Comparison of ENCODE assay signal across 9 mouse cellular contexts in genomic region chr8:70268799-70269565, GRCm38 (mm10). TPM values are rescaled to one million over a fixed set of nuclear protein-coding genes. Genes with fewer than 3 reads are reported as not detected.
A peak's percentile ranks its signal among the peaks of the same experiment; 100 is the strongest.
DNase-seq lines count a peak whose midpoint lies in the region; ATAC-seq lines count a peak whose summit lies in the region.
"Had no signal": no experiment of that assay in that cellular context is flagged by ENCODE, and none has a peak within 500 bp of the region (broad histone marks: within the 10 kb centered on the region; RNA-seq: fewer than 3 reads in every experiment).

No protein-coding gene starts in this region.

- WGBS in kidney, embryonic 15.5 days: 52% methylated on average over 11 of the region's 11 CpGs
- WGBS in kidney, embryonic 14.5 days: 53% methylated on average over 11 of the region's 11 CpGs
- 55% methylated on average over 11 of the region's 11 CpGs for WGBS in forebrain, embryonic 15.5 days
- 27% methylated on average over 11 of the region's 11 CpGs for WGBS in liver, embryonic 12.5 days (ENCODE audit: insufficient replicate concordance)

- no peak overlapping the region for H3K4me2 ChIP-seq in kidney, embryonic 15.5 days
- no peak overlapping the region for H3K4me2 ChIP-seq in kidney, embryonic 14.5 days (replicated peaks; ENCODE audit: low read depth, low read length)
- H3K4me2 ChIP-seq in forebrain, embryonic 15.5 days (replicated peaks): no peak overlapping the region
- no peak overlapping the region for H3K4me2 ChIP-seq in liver, embryonic 12.5 days
- H3K4me2 ChIP-seq: neural tube, embryonic 12.5 days had no signal

- no peak overlapping the region for H3K9ac ChIP-seq in kidney, embryonic 15.5 days
- no peak overlapping the region for H3K9ac ChIP-seq in kidney, embryonic 14.5 days (ENCODE audit: low read depth, low read length)
- no peak overlapping the region for H3K9ac ChIP-seq in forebrain, embryonic 15.5 days (replicated peaks)
- 0 out of 2 replicates have a peak overlapping the region, but pooled peaks have one; percentile 18 for H3K9ac ChIP-seq in liver, embryonic 12.5 days
- H3K9ac ChIP-seq: neural tube, embryonic 12.5 days had no signal

- peaks cover 12% of the 10 kb centered on the region; the same call in 1 of the 2 replicates for H3K4me1 ChIP-seq in kidney, embryonic 15.5 days
- H3K4me1 ChIP-seq in kidney, embryonic 14.5 days (ENCODE audit: control insufficient read depth, insufficient read depth, low read length): no peaks in the 10 kb centered on the region
- H3K4me1 ChIP-seq in forebrain, embryonic 15.5 days: no peaks in the 10 kb centered on the region; the same call in 1 of the 2 replicates
- H3K4me1 ChIP-seq in liver, embryonic 12.5 days: peaks cover 56% of the 10 kb centered on the region
- H3K4me1 ChIP-seq: neural tube, embryonic 12.5 days had no signal

- H3K9me3 ChIP-seq in kidney, embryonic 15.5 days (replicated peaks): no peaks in the 10 kb centered on the region
- H3K9me3 ChIP-seq in kidney, embryonic 14.5 days (ENCODE audit: control insufficient read depth, low read length): no peaks in the 10 kb centered on the region
- H3K9me3 ChIP-seq in forebrain, embryonic 15.5 days: no peaks in the 10 kb centered on the region
- no peaks in the 10 kb centered on the region for H3K9me3 ChIP-seq in liver, embryonic 12.5 days (replicated peaks)
- H3K9me3 ChIP-seq: neural tube, embryonic 12.5 days had no signal

- peaks cover 25% of the 10 kb centered on the region for H3K36me3 ChIP-seq in kidney, embryonic 15.5 days
- peaks cover 12% of the 10 kb centered on the region for H3K36me3 ChIP-seq in kidney, embryonic 14.5 days (ENCODE audit: control insufficient read depth, insufficient read depth, low read length)
- peaks cover 13% of the 10 kb centered on the region for H3K36me3 ChIP-seq in forebrain, embryonic 15.5 days
- H3K36me3 ChIP-seq in liver, embryonic 12.5 days: peaks cover 22% of the 10 kb centered on the region

- ATAC-seq in kidney, embryonic 15.5 days (replicated peaks; ENCODE audit: low FRiP score): no peak
- ATAC-seq in kidney, embryonic 14.5 days (ENCODE audit: low FRiP score, low TSS enrichment): no peak
- ATAC-seq in forebrain, embryonic 15.5 days (replicated peaks): no peak
- ATAC-seq in liver, embryonic 12.5 days: no peak

- H3K27me3 ChIP-seq in kidney, embryonic 15.5 days: no peaks in the 10 kb centered on the region
- no peaks in the 10 kb centered on the region for H3K27me3 ChIP-seq in kidney, embryonic 14.5 days (ENCODE audit: control insufficient read depth, insufficient read depth, low read length)
- H3K27me3 ChIP-seq in forebrain, embryonic 15.5 days: no peaks in the 10 kb centered on the region
- H3K27me3 ChIP-seq in liver, embryonic 12.5 days (replicated peaks): no peaks in the 10 kb centered on the region
- H3K27me3 ChIP-seq: neural tube, embryonic 12.5 days had no signal

- peak overlapping the region; percentile 48; the same call in 1 of the 2 replicates for H3K27ac ChIP-seq in kidney, embryonic 15.5 days
- no peak overlapping the region for H3K27ac ChIP-seq in kidney, embryonic 14.5 days (ENCODE audit: low read depth, low read length)
- peak overlapping the region; percentile 10; the same call in 1 of the 2 replicates for H3K27ac ChIP-seq in forebrain, embryonic 15.5 days (replicated peaks)
- peak overlapping the region; percentile 47; the same call in 1 of the 2 replicates for H3K27ac ChIP-seq in liver, embryonic 12.5 days
- H3K27ac ChIP-seq: neural tube, embryonic 12.5 days had no signal

- no peak overlapping the region for H3K4me3 ChIP-seq in kidney, embryonic 15.5 days (replicated peaks)
- H3K4me3 ChIP-seq in kidney, embryonic 14.5 days (ENCODE audit: low read length): no peak overlapping the region
- no peak overlapping the region for H3K4me3 ChIP-seq in forebrain, embryonic 15.5 days
- H3K4me3 ChIP-seq in liver, embryonic 12.5 days: no peak overlapping the region
- H3K4me3 ChIP-seq: neural tube, embryonic 12.5 days had no signal

- peak; percentile 42 for DNase-seq in adrenal gland, postnatal 10 days
- DNase-seq in adrenal gland, postnatal 4 days (ENCODE audit: low spot score in 2 of 2): no peak
- DNase-seq in right cerebral cortex, adult 2 months (ENCODE audit: low spot score in 2 of 2): peak; percentile 39 to 49
- DNase-seq in MN1 (ENCODE audit: low spot score): no peak

RNA-seq across cellular contexts. Expression of gene Homer3, which starts 13.6 kb away (rescaled TPM):
- total RNA-seq in adrenal gland, postnatal 10 days (2021): 10 to 100 TPM; 23.8 to 33.3 TPM
- 10 to 100 TPM; 44.8 to 50.6 TPM for total RNA-seq in adrenal gland, postnatal 4 days (2021)
- polyA plus RNA-seq in kidney, embryonic 15.5 days (2015; fragmentation: Nextera tagmentation; extraction: Ambion mirVana): 69.5 and 79.9 TPM in 2 replicates
- 54.5 and 70.2 TPM in 2 replicates for polyA plus RNA-seq in kidney, embryonic 14.5 days (2014; fragmentation: Nextera tagmentation; extraction: Ambion mirVana)
- 52.5 and 55.7 TPM in 2 replicates for polyA plus RNA-seq in forebrain, embryonic 15.5 days (2015; fragmentation: Nextera tagmentation; extraction: Ambion mirVana)
- 19.6 and 21.4 TPM in 2 replicates for polyA plus RNA-seq in liver, embryonic 12.5 days (2016; fragmentation: Nextera tagmentation; extraction: Ambion mirVana)

RNA-seq across cellular contexts. Expression of gene Ddx49, which starts 33.3 kb away (rescaled TPM):
- 10 to 100 TPM; 63.4 to 67.7 TPM for total RNA-seq in adrenal gland, postnatal 10 days (2021)
- 10 to 100 TPM; 83.3 to 86.8 TPM for total RNA-seq in adrenal gland, postnatal 4 days (2021)
- 45.1 and 49.0 TPM in 2 replicates for polyA plus RNA-seq in kidney, embryonic 15.5 days (2015; fragmentation: Nextera tagmentation; extraction: Ambion mirVana)
- 49.9 TPM in 2 replicates for polyA plus RNA-seq in kidney, embryonic 14.5 days (2014; fragmentation: Nextera tagmentation; extraction: Ambion mirVana)
- 52.2 and 53.8 TPM in 2 replicates for polyA plus RNA-seq in forebrain, embryonic 15.5 days (2015; fragmentation: Nextera tagmentation; extraction: Ambion mirVana)
- polyA plus RNA-seq in liver, embryonic 12.5 days (2016; fragmentation: Nextera tagmentation; extraction: Ambion mirVana): 37.0 and 40.0 TPM in 2 replicates

RNA-seq across cellular contexts. Expression of gene Cope, which starts 33.3 kb away (rescaled TPM):
- total RNA-seq in adrenal gland, postnatal 10 days (2021): 100 to 1,000 TPM; 203 to 216 TPM
- total RNA-seq in adrenal gland, postnatal 4 days (2021): 100 to 1,000 TPM; 188 to 192 TPM
- polyA plus RNA-seq in kidney, embryonic 15.5 days (2015; fragmentation: Nextera tagmentation; extraction: Ambion mirVana): 320 and 327 TPM in 2 replicates
- 322 and 327 TPM in 2 replicates for polyA plus RNA-seq in kidney, embryonic 14.5 days (2014; fragmentation: Nextera tagmentation; extraction: Ambion mirVana)
- 266 and 271 TPM in 2 replicates for polyA plus RNA-seq in forebrain, embryonic 15.5 days (2015; fragmentation: Nextera tagmentation; extraction: Ambion mirVana)
- 205 and 212 TPM in 2 replicates for polyA plus RNA-seq in liver, embryonic 12.5 days (2016; fragmentation: Nextera tagmentation; extraction: Ambion mirVana)

RNA-seq across cellular contexts. Expression of gene Armc6, which starts 34.7 kb away (rescaled TPM):
- total RNA-seq in adrenal gland, postnatal 10 days (2021): 10 to 100 TPM; 11.2 to 13.2 TPM
- 10 to 100 TPM; 10.1 to 15.1 TPM for total RNA-seq in adrenal gland, postnatal 4 days (2021)
- polyA plus RNA-seq in kidney, embryonic 15.5 days (2015; fragmentation: Nextera tagmentation; extraction: Ambion mirVana): 28.8 and 31.0 TPM in 2 replicates
- polyA plus RNA-seq in kidney, embryonic 14.5 days (2014; fragmentation: Nextera tagmentation; extraction: Ambion mirVana): 23.2 and 24.8 TPM in 2 replicates
- polyA plus RNA-seq in forebrain, embryonic 15.5 days (2015; fragmentation: Nextera tagmentation; extraction: Ambion mirVana): 90.3 and 94.5 TPM in 2 replicates
- 23.9 and 24.8 TPM in 2 replicates for polyA plus RNA-seq in liver, embryonic 12.5 days (2016; fragmentation: Nextera tagmentation; extraction: Ambion mirVana)

RNA-seq across cellular contexts. Expression of gene Sugp2, which starts 35.0 kb away (rescaled TPM):
- total RNA-seq in adrenal gland, postnatal 10 days (2021): 10 to 100 TPM; 28.9 to 48.5 TPM
- total RNA-seq in adrenal gland, postnatal 4 days (2021): 10 to 100 TPM; 54.9 to 62.1 TPM
- polyA plus RNA-seq in kidney, embryonic 15.5 days (2015; fragmentation: Nextera tagmentation; extraction: Ambion mirVana): 29.6 and 31.6 TPM in 2 replicates
- polyA plus RNA-seq in kidney, embryonic 14.5 days (2014; fragmentation: Nextera tagmentation; extraction: Ambion mirVana): 23.7 and 33.0 TPM in 2 replicates
- 83.3 and 85.6 TPM in 2 replicates for polyA plus RNA-seq in forebrain, embryonic 15.5 days (2015; fragmentation: Nextera tagmentation; extraction: Ambion mirVana)
- polyA plus RNA-seq in liver, embryonic 12.5 days (2016; fragmentation: Nextera tagmentation; extraction: Ambion mirVana): 24.4 and 24.7 TPM in 2 replicates

Comparison
In these comparisons a context has a peak if more than half of its experiments do, and no peak if none do; other contexts are left out.
1. DNase-seq: peak in adrenal gland, postnatal 10 days (single experiment) and right cerebral cortex, adult 2 months (2 of 2); none in adrenal gland, postnatal 4 days (0 of 2) and MN1 (single experiment).